Mouse (Mus musculus) liver, embryonic 11.5 days (tissue): ENCODE data around the gene Adamtsl3. TPM values are rescaled to one million over a fixed set of nuclear protein-coding genes. Genes with fewer than 3 reads are reported as not detected.
"Not testable (repeated sequence)": the region's sequence is repeated elsewhere in the genome, so short reads cannot be mapped to it uniquely, and the experiment has no call there.

Experiments
- ATAC-seq: fragments of 200-750 bp; cut with Nextera tagmentation; replicated peaks from 2 replicates; pipeline ENCODE4 v1.8.0; 2017; ENCODE audit warnings: moderate number of reproducible peaks, mild to moderate bottlenecking, moderate TSS enrichment, moderate library complexity; ENCODE audit not compliant: low FRiP score
- DNase-seq: peaks from one replicate; pipeline ENCODE4 v3.0.0-alpha.2; 2017; ENCODE audit warnings: low spot score
- H3K27ac ChIP-seq: fragments of 300-500 bp; sonication (generic); 2 replicates; pipeline ENCODE4 v1.5.1; 2014; ENCODE audit warnings: mild to moderate bottlenecking, low read depth, low read length, control low read depth
- H3K27me3 ChIP-seq: fragments of 300-500 bp; sonication (generic); replicated peaks from 2 replicates; pipeline ENCODE4 v1.6.1; 2014; ENCODE audit warnings: low read length, mixed read lengths; ENCODE audit not compliant: control insufficient read depth, insufficient read depth
- H3K36me3 ChIP-seq: fragments of 300-500 bp; sonication (generic); 2 replicates; pipeline ENCODE4 v1.6.1; 2014; ENCODE audit warnings: mild to moderate bottlenecking, low read length, moderate library complexity, mixed read lengths; ENCODE audit not compliant: control insufficient read depth, insufficient read depth
- H3K4me1 ChIP-seq: fragments of 300-500 bp; sonication (generic); replicated peaks from 2 replicates; pipeline ENCODE4 v1.6.1; 2014; ENCODE audit warnings: low read length, mixed read lengths; ENCODE audit not compliant: control insufficient read depth, insufficient read depth
- H3K4me2 ChIP-seq: fragments of 300-500 bp; sonication (generic); 2 replicates; pipeline ENCODE4 v1.6.1; 2014; ENCODE audit warnings: mild to moderate bottlenecking, control low read depth, moderate library complexity
- H3K4me3 ChIP-seq: fragments of 300-500 bp; sonication (generic); 2 replicates; pipeline ENCODE4 v1.5.1; 2014; ENCODE audit warnings: low read depth, low read length, control low read depth
- H3K9ac ChIP-seq: fragments of 300-500 bp; sonication (generic); 2 replicates; pipeline ENCODE4 v1.6.1; 2014; ENCODE audit warnings: low read depth, low read length, control low read depth
- H3K9me3 ChIP-seq: fragments of 300-500 bp; sonication (generic); 2 replicates; pipeline ENCODE4 v1.6.1; 2016; ENCODE audit warnings: low read length, inconsistent platforms, mixed read lengths; ENCODE audit not compliant: control insufficient read depth
- WGBS: fragments of 180-500 bp; shearing (Covaris S2); extraction: QIAGEN DNeasy Blood & Tissue Kit; methylation state at CpG from one replicate; pipeline ENCODE4 v1.1.7; 2014; 5-methylcytosine and 5-hydroxymethylcytosine counted together
- polyA plus RNA-seq: library from polyadenylated mRNA; unstranded; fragments of >200 nt; fragmentation: Nextera tagmentation; extraction: Ambion mirVana; gene quantifications from 2 replicates; pipeline ENCODE4 v1.2.1, GENCODE M21; 2014

Gene Adamtsl3
- polyA plus RNA-seq, 1 experiment from 2014 or later: 0.37 TPM

- Histone ChIP-seq H3K9ac (no peak overlapping the region), H3K9me3 (no peaks in the 10 kb centered on the region), H3K4me2 (no peak overlapping the region), H3K4me1 (no peaks in the 10 kb centered on the region), H3K36me3 (no peaks in the 10 kb centered on the region), H3K27ac (no peak overlapping the region), H3K4me3 (no peak overlapping the region), H3K27me3 (no peaks in the 10 kb centered on the region)
- 77% methylated on average over 4 of the region's 4 CpGs for WGBS
- ATAC-seq (no peak), DNase-seq (no peak)
Observed at GRCm38 (mm10) chr7:82417053-82417452, 81.6 kb downstream of the Adamtsl3 start.

GRCm38 (mm10) chr7:82420329-82421052 lies 85.0 kb downstream of the Adamtsl3 start:
- WGBS: 79% methylated on average over 6 of the region's 6 CpGs
- not testable (repeated sequence) for DNase-seq, H3K36me3 ChIP-seq

GRCm38 (mm10) chr7:82422561-82422960 lies 87.1 kb downstream of the Adamtsl3 start:
- DNase-seq (no peak), ATAC-seq (no peak)
- Histone ChIP-seq H3K36me3 (no peaks in the 10 kb centered on the region), H3K27ac (no peak overlapping the region), H3K4me3 (no peak overlapping the region), H3K4me1 (no peaks in the 10 kb centered on the region), H3K4me2 (no peak overlapping the region), H3K9ac (no peak overlapping the region), H3K9me3 (no peaks in the 10 kb centered on the region), H3K27me3 (no peaks in the 10 kb centered on the region)
- 46% methylated on average over 3 of the region's 3 CpGs for WGBS

More at GRCm38 (mm10) chr7:82420329-82421052, 85.0 kb downstream of the Adamtsl3 start:
- H3K4me2 ChIP-seq, H3K27ac ChIP-seq, H3K4me3 ChIP-seq, H3K27me3 ChIP-seq, H3K9me3 ChIP-seq, H3K9ac ChIP-seq, ATAC-seq, H3K4me1 ChIP-seq: not testable (repeated sequence)

GRCm38 (mm10) chr7:82423602-82424001 lies 88.1 kb downstream of the Adamtsl3 start:
- H3K4me3 ChIP-seq: no peak overlapping the region
- no peak overlapping the region for H3K4me2 ChIP-seq
- DNase-seq (no peak), ATAC-seq (no peak)
- H3K9me3 ChIP-seq: no peaks in the 10 kb centered on the region
- WGBS: 81% methylated on average over 2 of the region's 2 CpGs
- no peak overlapping the region for H3K27ac ChIP-seq
- no peaks in the 10 kb centered on the region for H3K36me3 ChIP-seq
- no peaks in the 10 kb centered on the region for H3K4me1 ChIP-seq
- H3K9ac ChIP-seq: no peak overlapping the region
- H3K27me3 ChIP-seq: no peaks in the 10 kb centered on the region

DNA sequence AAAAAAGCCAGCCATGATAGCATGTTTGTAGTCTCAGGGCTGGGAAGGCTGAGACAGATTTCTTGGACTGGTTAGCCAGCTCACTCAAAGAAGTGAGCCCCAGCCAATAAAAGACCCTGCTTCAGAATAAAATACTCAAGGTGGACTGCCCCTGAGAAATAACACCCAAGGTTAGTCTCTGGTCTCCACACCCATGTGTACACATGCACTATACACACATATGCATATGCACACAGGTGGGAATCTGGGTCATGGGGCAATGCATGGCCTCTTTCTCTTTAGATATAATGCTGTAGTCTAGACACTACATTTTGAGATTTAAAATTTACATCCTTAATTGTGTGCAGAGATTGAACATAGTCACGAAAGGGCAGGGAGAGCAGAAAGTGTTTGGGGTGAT lies 88.8 kb downstream of the Adamtsl3 start:
- ATAC-seq: no peak
- Histone ChIP-seq H3K27me3 (no peaks in the 10 kb centered on the region), H3K9me3 (no peaks in the 10 kb centered on the region), H3K9ac (no peak overlapping the region), H3K4me3 (no peak overlapping the region), H3K4me1 (no peaks in the 10 kb centered on the region), H3K36me3 (no peaks in the 10 kb centered on the region), H3K4me2 (no peak overlapping the region), H3K27ac (no peak overlapping the region)
- 72% methylated on average over 1 of the region's 1 CpGs for WGBS
- no peak for DNase-seq

GRCm38 (mm10) chr7:82425374-82425773 lies 89.9 kb downstream of the Adamtsl3 start:
- Histone ChIP-seq H3K27me3 (no peaks in the 10 kb centered on the region), H3K36me3 (no peaks in the 10 kb centered on the region), H3K9ac (no peak overlapping the region), H3K4me3 (no peak overlapping the region), H3K4me2 (no peak overlapping the region), H3K27ac (no peak overlapping the region), H3K4me1 (no peaks in the 10 kb centered on the region), H3K9me3 (no peaks in the 10 kb centered on the region)
- DNase-seq: no peak
- 70% methylated on average over 11 of the region's 11 CpGs for WGBS
- ATAC-seq: no peak

GRCm38 (mm10) chr7:82429447-82429846 lies 94.0 kb downstream of the Adamtsl3 start:
- no peak overlapping the region for H3K4me2 ChIP-seq
- 38% methylated on average over 4 of the region's 4 CpGs for WGBS
- H3K27ac ChIP-seq: no peak overlapping the region
- ATAC-seq (no peak), DNase-seq (no peak)
- no peak overlapping the region for H3K4me3 ChIP-seq
- H3K36me3 ChIP-seq: no peaks in the 10 kb centered on the region
- no peaks in the 10 kb centered on the region for H3K4me1 ChIP-seq
- H3K9ac ChIP-seq: no peak overlapping the region
- no peaks in the 10 kb centered on the region for H3K9me3 ChIP-seq
- no peaks in the 10 kb centered on the region for H3K27me3 ChIP-seq

DNA sequence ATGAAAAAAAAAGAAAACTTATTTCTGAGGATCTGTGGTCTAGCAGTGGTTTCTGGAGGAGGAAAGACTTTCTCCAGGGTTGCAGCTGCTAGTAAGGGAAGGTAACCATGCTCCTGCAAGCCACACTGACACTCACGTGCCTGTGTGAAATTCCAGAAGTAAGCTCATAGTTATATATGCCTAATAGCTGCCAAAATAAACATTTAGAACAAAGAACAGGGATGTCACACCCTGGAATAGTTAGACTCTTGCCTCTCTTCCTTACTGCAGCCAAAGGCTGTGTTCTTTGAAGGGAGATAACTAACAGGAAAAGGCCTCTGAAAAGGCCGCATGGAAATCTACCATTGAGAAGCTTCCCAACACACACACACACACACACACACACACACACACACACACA lies 96.1 kb downstream of the Adamtsl3 start:
- no peak for DNase-seq
- H3K27me3 ChIP-seq: no peaks in the 10 kb centered on the region
- 52% methylated on average over 2 of the region's 2 CpGs for WGBS

DNA sequence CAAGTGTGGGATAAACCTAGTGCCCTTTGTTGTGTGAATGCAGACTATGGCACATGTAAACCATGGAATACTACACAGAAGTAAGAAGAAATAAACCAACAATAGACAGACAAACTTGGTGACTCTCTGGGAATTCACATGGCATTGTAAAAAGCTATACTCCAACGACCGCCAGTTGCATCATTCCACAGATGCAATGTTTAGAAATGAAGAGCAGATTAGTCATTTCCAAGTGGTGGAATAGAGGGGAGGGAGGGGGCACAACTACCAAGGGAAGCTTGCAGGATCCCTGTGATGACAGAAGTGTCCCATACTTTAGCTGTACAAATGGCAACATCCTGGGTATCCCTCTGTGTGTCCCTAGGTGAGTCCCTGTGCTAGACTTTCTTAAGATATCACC lies 97.7 kb downstream of the Adamtsl3 start:
- H3K4me1 ChIP-seq: no peaks in the 10 kb centered on the region
- WGBS: 83% methylated on average over 2 of the region's 2 CpGs
- H3K4me2 ChIP-seq: no peak overlapping the region
- no peak overlapping the region for H3K27ac ChIP-seq
- no peaks in the 10 kb centered on the region for H3K9me3 ChIP-seq
- H3K27me3 ChIP-seq: no peaks in the 10 kb centered on the region
- H3K4me3 ChIP-seq: no peak overlapping the region
- no peak overlapping the region for H3K9ac ChIP-seq
- no peak for DNase-seq
- ATAC-seq: no peak
- H3K36me3 ChIP-seq: no peaks in the 10 kb centered on the region

More for the DNA sequence above, 96.1 kb downstream of the Adamtsl3 start:
- no peak for ATAC-seq
- Histone ChIP-seq H3K4me1 (no peaks in the 10 kb centered on the region), H3K9me3 (no peaks in the 10 kb centered on the region), H3K4me2 (no peak overlapping the region), H3K36me3 (no peaks in the 10 kb centered on the region), H3K4me3 (no peak overlapping the region), H3K9ac (no peak overlapping the region), H3K27ac (no peak overlapping the region)
